Mouse (Mus musculus) ES-E14 (cell line): Measurements from ENCODE around the gene Hmga1.

ENCODE experiments used
- CHD2 ChIP-seq: IDR thresholded peaks from 2 replicates; pipeline ENCODE4 v1.6.1; 2014; ENCODE audit warnings: mild to moderate bottlenecking, low read depth, low read length, inconsistent platforms
- HCFC1 ChIP-seq: IDR thresholded peaks from 2 replicates; pipeline ENCODE4 v1.6.1; 2012; ENCODE audit warnings: low read length, inconsistent platforms, borderline replicate concordance; ENCODE audit not compliant: insufficient read depth
- MAFK ChIP-seq: IDR thresholded peaks from 2 replicates; pipeline ENCODE4 v1.6.1; 2014; ENCODE audit warnings: mild to moderate bottlenecking, low read depth, low read length, inconsistent platforms; ENCODE audit not compliant: insufficient read depth
- ZC3H11A ChIP-seq: IDR thresholded peaks from 2 replicates; pipeline ENCODE4 v1.6.1; 2012; ENCODE audit warnings: low read depth, mild to moderate bottlenecking, inconsistent platforms, low read length, borderline replicate concordance
- ZNF384 ChIP-seq: IDR thresholded peaks from 2 replicates; pipeline ENCODE4 v1.6.1; 2012; ENCODE audit warnings: low read depth, low read length, inconsistent platforms

GRCm38 (mm10) chr17:27534718-27535117, 21.6 kb upstream of the Hmga1 start:
- TF ChIP-seq CHD2, result no peak
- peak; percentile 93; the same call in 1 of the 2 replicates for TF ChIP-seq ZC3H11A
- no peak for TF ChIP-seq HCFC1
- TF ChIP-seq MAFK, result no peak
- TF ChIP-seq ZNF384, result no peak
